Mouse (Mus musculus) small intestine, adult 2 months (tissue): ENCODE data around the gene Smtnl1. TPM values are rescaled to one million over a fixed set of nuclear protein-coding genes. Genes with fewer than 3 reads are reported as not detected.
A peak's percentile ranks its signal among the peaks of the same experiment; 100 is the strongest.

ENCODE experiments used
- H3K27ac ChIP-seq: fragments of 200-500 bp; 2 replicates; pipeline ENCODE4 v1.5.1; 2012; ENCODE audit warnings: low read depth, low read length, control low read depth, inconsistent platforms; ENCODE audit not compliant: insufficient read depth
- H3K27me3 ChIP-seq: fragments of 200-500 bp; 2 replicates; pipeline ENCODE4 v1.6.1; 2012; ENCODE audit warnings: mild to moderate bottlenecking, moderate library complexity, low read length, inconsistent platforms; ENCODE audit not compliant: control insufficient read depth, insufficient read depth
- H3K36me3 ChIP-seq: fragments of 200-500 bp; 2 replicates; pipeline ENCODE4 v1.6.1; 2012; ENCODE audit warnings: mild to moderate bottlenecking, low read length, control low read depth, inconsistent platforms; ENCODE audit not compliant: control insufficient read depth, insufficient read depth
- H3K4me1 ChIP-seq: fragments of 200-500 bp; 2 replicates; pipeline ENCODE4 v1.6.1; 2012; ENCODE audit warnings: low read length, inconsistent platforms, mixed read lengths; ENCODE audit not compliant: control insufficient read depth, insufficient read depth, insufficient read length
- H3K4me3 ChIP-seq: fragments of 200-500 bp; 2 replicates; pipeline ENCODE4 v1.5.1; 2012; ENCODE audit warnings: low read depth, mild to moderate bottlenecking, control low read depth, inconsistent platforms, low read length, moderate library complexity
- CTCF ChIP-seq: fragments of 200-500 bp; IDR thresholded peaks from 2 replicates; pipeline ENCODE4 v1.5.1; 2012; ENCODE audit warnings: low read depth, mild to moderate bottlenecking, control low read depth, inconsistent platforms, low read length, moderate library complexity, mixed read lengths; ENCODE audit not compliant: insufficient replicate concordance, insufficient read length; ENCODE audit errors: extremely low read depth
- POLR2A ChIP-seq: fragments of 200-500 bp; IDR thresholded peaks from 2 replicates; pipeline ENCODE4 v1.6.1; 2012; ENCODE audit warnings: low read depth, mild to moderate bottlenecking, control low read depth, inconsistent platforms, low read length, moderate library complexity
- WGBS: fragments of 180-500 bp; shearing (Covaris S2); methylation state at CpG from one replicate; pipeline ENCODE4 v1.1.7; 2018; 5-methylcytosine and 5-hydroxymethylcytosine counted together
- polyA plus RNA-seq: library from polyadenylated mRNA; depleted of rRNA; stranded (reverse); fragments of >200 nt; gene quantifications from 2 replicates; pipeline ENCODE4 v1.2.3, GENCODE M21; 2012

Gene Smtnl1
- polyA plus RNA-seq, 1 experiment, result 0.06 TPM

GRCm38 (mm10) chr2:84841905-84842304, 19.5 kb upstream of the Smtnl1 start:
- no peak overlapping the region for H3K27ac ChIP-seq
- H3K4me1 ChIP-seq, result peaks cover 16% of the 10 kb centered on the region
- TF ChIP-seq POLR2A (no peak), CTCF (no peak)
- peaks cover 29% of the 10 kb centered on the region for H3K27me3 ChIP-seq
- H3K36me3 ChIP-seq, result no peaks in the 10 kb centered on the region
- H3K4me3 ChIP-seq, result no peak overlapping the region

- H3K4me3 ChIP-seq, result peak overlapping the region; percentile 64
- no peak overlapping the region for H3K27ac ChIP-seq
- WGBS, result 10% methylated on average over 17 of the region's 17 CpGs
- TF ChIP-seq POLR2A (no peak), CTCF (no peak)
- no peaks in the 10 kb centered on the region for H3K36me3 ChIP-seq
- H3K27me3 ChIP-seq, result peaks cover 29% of the 10 kb centered on the region
- peaks cover 16% of the 10 kb centered on the region for H3K4me1 ChIP-seq
These were observed 18.5 kb upstream of the Smtnl1 start for GRCm38 (mm10) chr2:84840748-84841563.

- TF ChIP-seq POLR2A, result no peak
- H3K36me3 ChIP-seq, result no peaks in the 10 kb centered on the region
- no peak overlapping the region for H3K27ac ChIP-seq
- peak overlapping the region; percentile 64 for H3K4me3 ChIP-seq
- H3K4me1 ChIP-seq, result peaks cover 16% of the 10 kb centered on the region
- WGBS, result 2% methylated on average over 54 of the region's 54 CpGs
- H3K27me3 ChIP-seq, result peaks cover 29% of the 10 kb centered on the region
These were observed 17.7 kb upstream of the Smtnl1 start for GRCm38 (mm10) chr2:84840016-84840747.

- WGBS, result 2% methylated on average over 47 of the region's 47 CpGs
- TF ChIP-seq POLR2A, result no peak
- no peak for TF ChIP-seq CTCF
- Histone ChIP-seq H3K36me3 (no peaks in the 10 kb centered on the region), H3K4me1 (peaks cover 16% of the 10 kb centered on the region), H3K4me3 (peak overlapping the region; percentile 64), H3K27me3 (peaks cover 29% of the 10 kb centered on the region), H3K27ac (no peak overlapping the region)
These were observed 16.8 kb upstream of the Smtnl1 start for GRCm38 (mm10) chr2:84838993-84839980.

GRCm38 (mm10) chr2:84838593-84838949, 16.1 kb upstream of the Smtnl1 start, which contains the start of gene Slc43a1:
Slc43a1 (plus strand) TSS chr2:84838850.
- H3K27ac ChIP-seq, result no peak within 1 kb of the TSS
- H3K4me3 ChIP-seq, result peak within 1 kb of the TSS; percentile 64
- H3K36me3 ChIP-seq, result no peaks in the 10 kb centered on the region
- TF ChIP-seq CTCF, result no peak
- TF ChIP-seq POLR2A, result no peak
- H3K27me3 ChIP-seq, result peaks cover 29% of the 10 kb centered on the region
- H3K4me1 ChIP-seq, result peaks cover 16% of the 10 kb centered on the region
- 23% methylated on average over 10 of the region's 10 CpGs for WGBS

GRCm38 (mm10) chr2:84837817-84838592, 15.6 kb upstream of the Smtnl1 start:
- 29% methylated on average over 9 of the region's 9 CpGs for WGBS
- TF ChIP-seq CTCF (no peak), POLR2A (no peak)
- H3K4me3 ChIP-seq, result no peak overlapping the region
- H3K27ac ChIP-seq, result no peak overlapping the region
- peaks cover 29% of the 10 kb centered on the region for H3K27me3 ChIP-seq
- no peaks in the 10 kb centered on the region for H3K36me3 ChIP-seq
- H3K4me1 ChIP-seq, result peaks cover 16% of the 10 kb centered on the region
